Mouse (Mus musculus) gonadal fat pad, adult 2 months (tissue): Measurements from ENCODE around the gene Vmn1r95. TPM values are rescaled to one million over a fixed set of nuclear protein-coding genes. Genes with fewer than 3 reads are reported as not detected.
"Not testable (repeated sequence)": the region's sequence is repeated elsewhere in the genome, so short reads cannot be mapped to it uniquely, and the experiment has no call there.

Source experiments
- DNase-seq: peaks from one replicate; pipeline ENCODE4 v3.0.0-alpha.2; 2012; ENCODE audit warnings: low read depth
- polyA plus RNA-seq: library from polyadenylated mRNA; depleted of rRNA; stranded (reverse); fragments of >200 nt; gene quantifications from 2 replicates; pipeline ENCODE4 v1.2.3, GENCODE M21; 2012; rRNA removed

Vmn1r95 gene
- polyA plus RNA-seq, result not detected in 2 replicates

GRCm38 (mm10) chr7:20193410-20193809 lies at the start of gene Vmn1r95:
TSS of gene Vmn1r95 (plus strand) at chr7:20193710.
- DNase-seq, result not testable (repeated sequence)

- DNase-seq, result not testable (repeated sequence)
Measured at GRCm38 (mm10) chr7:20168277-20168676, 25.2 kb upstream of the Vmn1r95 start, which contains the start of gene Vmn1r94. TSS of gene Vmn1r94 (minus strand) at chr7:20168377.

- DNase-seq, result not testable (repeated sequence)
Measured at GRCm38 (mm10) chr7:20205507-20205906, 12.0 kb downstream of the Vmn1r95 start, which contains the start of gene Gm6164. TSS of gene Gm6164 (minus strand) at chr7:20205607.

- DNase-seq, result not testable (repeated sequence)
Measured at GRCm38 (mm10) chr7:20233728-20234127, 40.2 kb downstream of the Vmn1r95 start, which contains the start of gene Gm4498. TSS of gene Gm4498 (minus strand) at chr7:20233828.

Other genes starting within 250 kb of the Vmn1r95 start
- 0.20 and 0.37 TPM in 2 replicates for gene Igsf23, start 243.0 kb upstream of the Vmn1r95 start, polyA plus RNA-seq
- gene Ceacam20, start 228.3 kb upstream of the Vmn1r95 start, polyA plus RNA-seq, result 0.09 and 0.15 TPM in 2 replicates
- 1.6 and 2.2 TPM in 2 replicates for gene Nlrp9b, start 202.2 kb upstream of the Vmn1r95 start, polyA plus RNA-seq
- 0.08 TPM in 1 of 2 replicates, not detected in the other for gene Vmn1r91, start 94.0 kb upstream of the Vmn1r95 start, polyA plus RNA-seq
- not detected in 2 replicates for gene Gm16442, start 71.1 kb upstream of the Vmn1r95 start, polyA plus RNA-seq
- gene Vmn1r93, start 54.6 kb upstream of the Vmn1r95 start, polyA plus RNA-seq, result not detected in 2 replicates
- not detected in 2 replicates for gene Vmn1r94, start 25.3 kb upstream of the Vmn1r95 start, polyA plus RNA-seq
- gene Gm6164, start 11.9 kb downstream of the Vmn1r95 start, polyA plus RNA-seq, result not detected in 2 replicates
- gene Gm4498, start 40.1 kb downstream of the Vmn1r95 start, polyA plus RNA-seq, result not detected in 2 replicates
- gene Gm5890, start 69.1 kb downstream of the Vmn1r95 start, polyA plus RNA-seq, result not detected in 2 replicates
- not detected in 2 replicates for gene Gm4133, start 140.4 kb downstream of the Vmn1r95 start, polyA plus RNA-seq
- gene Gm5728, start 181.7 kb downstream of the Vmn1r95 start, polyA plus RNA-seq, result not detected in 2 replicates
- not detected in 2 replicates for gene Vmn1r100, start 224.2 kb downstream of the Vmn1r95 start, polyA plus RNA-seq
- gene Vmn1r101, start 248.9 kb downstream of the Vmn1r95 start, polyA plus RNA-seq, result not detected in 2 replicates